Mouse (Mus musculus) E14TG2a.4 (cell line): ENCODE data around the gene Smim8.
A peak's percentile ranks its signal among the peaks of the same experiment; 100 is the strongest.

ENCODE experiments used
- H3K27me3 ChIP-seq: 2 replicates; pipeline ENCODE4 v1.6.1; 2014; ENCODE audit warnings: low read length, control low read depth; ENCODE audit not compliant: insufficient read depth
- H3K36me3 ChIP-seq: 2 replicates; pipeline ENCODE4 v1.6.1; 2014; ENCODE audit warnings: low read length, control low read depth; ENCODE audit not compliant: insufficient read depth
- H3K4me1 ChIP-seq: replicated peaks from 2 replicates; pipeline ENCODE4 v1.6.1; 2014; ENCODE audit warnings: low read depth, low read length, control low read depth
- H3K4me3 ChIP-seq: replicated peaks from 2 replicates; pipeline ENCODE4 v1.5.1; 2014; ENCODE audit warnings: mild to moderate bottlenecking, low read length
- H3K9me3 ChIP-seq: 2 replicates; pipeline ENCODE4 v1.6.1; 2014; ENCODE audit warnings: low read length, control low read depth
- CTCF ChIP-seq: conservative IDR thresholded peaks from 2 replicates; pipeline ENCODE4 v1.5.1; 2014; ENCODE audit warnings: low read length
- NANOG ChIP-seq: IDR thresholded peaks from 2 replicates; pipeline ENCODE4 v1.6.1; 2014; ENCODE audit warnings: borderline replicate concordance, low read length, mixed read lengths
- POU5F1 ChIP-seq: IDR thresholded peaks from 2 replicates; pipeline ENCODE4 v1.6.1; 2014; ENCODE audit warnings: low read length, borderline replicate concordance

The Smim8 gene

DNA sequence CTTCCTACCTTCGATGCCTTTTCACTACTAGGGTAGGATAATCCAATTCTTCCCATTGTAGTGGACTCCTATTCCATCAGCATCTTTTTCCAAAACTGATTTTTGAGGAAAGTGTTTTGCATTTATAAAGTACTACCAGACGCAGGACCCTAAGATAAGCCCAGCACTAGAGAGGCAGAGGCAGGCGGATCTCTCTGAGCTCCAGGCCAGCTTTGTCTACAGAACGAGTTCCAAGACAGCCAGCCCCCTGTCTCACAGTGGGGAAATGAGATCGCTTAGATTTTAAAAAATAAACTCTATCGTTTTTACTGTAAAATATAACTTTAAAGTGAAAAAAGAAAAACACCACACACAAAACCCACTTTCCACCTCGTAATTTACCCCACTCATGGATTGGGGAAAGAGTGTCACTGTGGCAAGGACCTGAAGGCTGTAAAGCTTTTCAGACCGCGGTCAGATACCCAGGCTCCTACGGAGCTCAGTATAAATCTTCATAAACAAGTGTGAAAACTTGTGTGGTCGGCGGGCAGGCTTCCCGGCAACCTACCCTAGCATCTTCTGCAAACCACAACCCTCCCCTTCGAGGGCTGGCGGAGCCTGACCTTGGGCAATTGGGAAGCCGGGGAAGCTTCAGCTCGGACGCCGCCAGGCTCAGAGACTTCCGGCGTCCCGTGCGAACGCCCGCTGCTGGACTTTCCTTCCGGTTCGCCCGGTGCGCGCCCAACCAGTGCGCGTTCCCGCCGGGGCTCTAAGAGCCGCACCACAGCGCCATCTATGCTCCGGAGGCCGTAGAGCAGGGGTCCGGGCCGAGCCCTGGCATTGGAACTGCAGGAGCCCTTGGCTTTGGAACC, at the start of gene Smim8:
Gene Smim8, minus strand, starts transcription at position 747 of the 851 bp plus-strand sequence.
- Histone ChIP-seq H3K36me3 (no peaks in the 10 kb centered on the region), H3K4me3 (peak within 1 kb of the TSS; percentile 86), H3K9me3 (no peaks in the 10 kb centered on the region), H3K4me1 (peaks cover 40% of the 10 kb centered on the region), H3K27me3 (no peaks in the 10 kb centered on the region)
- TF ChIP-seq NANOG (no peak), POU5F1 (no peak), CTCF (peak; percentile 57)

DNA sequence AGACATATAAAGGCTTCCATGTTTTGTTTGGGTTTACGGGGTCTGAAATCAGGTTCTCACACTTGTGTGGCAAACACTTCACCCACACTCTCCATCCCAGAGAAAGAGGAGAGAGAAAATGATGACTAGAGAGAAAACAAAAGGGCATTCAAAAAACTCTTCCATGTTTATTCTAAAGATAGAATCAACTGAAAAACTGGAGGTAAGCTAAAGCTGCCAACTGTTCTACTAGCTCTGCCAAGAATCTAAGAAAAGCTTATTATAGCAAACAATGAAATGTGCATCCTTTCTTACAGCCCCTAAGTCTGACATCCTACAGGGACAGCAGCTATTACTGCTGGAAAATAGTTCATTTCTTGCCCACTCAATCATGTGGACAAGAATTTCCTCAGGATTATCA, 45.7 kb upstream of the Smim8 start:
- peaks cover 48% of the 10 kb centered on the region for H3K36me3 ChIP-seq
- no peak overlapping the region for H3K4me3 ChIP-seq
- no peaks in the 10 kb centered on the region for H3K27me3 ChIP-seq
- H3K4me1 ChIP-seq, result no peaks in the 10 kb centered on the region; the same call in 1 of the 2 replicates
- no peak for TF ChIP-seq NANOG
- TF ChIP-seq CTCF, result no peak
- no peak for TF ChIP-seq POU5F1
- H3K9me3 ChIP-seq, result no peaks in the 10 kb centered on the region

DNA sequence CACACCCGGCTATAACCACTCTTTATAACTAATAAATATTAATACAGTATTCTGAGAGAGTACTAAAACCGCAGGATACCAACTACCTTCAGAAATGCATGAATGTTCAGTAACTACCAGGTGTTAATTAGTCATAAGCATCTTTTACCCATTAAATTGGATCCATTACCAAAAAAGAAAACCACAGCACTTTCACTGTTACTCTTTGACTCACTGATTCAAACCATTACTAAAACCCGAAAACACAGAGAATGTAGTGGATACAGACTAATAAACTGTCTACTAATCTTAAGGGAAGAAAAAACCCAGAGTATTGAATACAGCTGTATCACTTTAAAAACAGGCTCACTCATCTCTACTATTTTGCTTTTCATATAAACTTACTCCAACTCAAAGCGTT, 41.7 kb upstream of the Smim8 start:
- Histone ChIP-seq H3K4me1 (no peaks in the 10 kb centered on the region; the same call in 1 of the 2 replicates), H3K36me3 (peaks cover 62% of the 10 kb centered on the region), H3K9me3 (no peaks in the 10 kb centered on the region), H3K27me3 (no peaks in the 10 kb centered on the region), H3K4me3 (no peak overlapping the region)
- TF ChIP-seq POU5F1 (no peak), NANOG (no peak), CTCF (no peak)

DNA sequence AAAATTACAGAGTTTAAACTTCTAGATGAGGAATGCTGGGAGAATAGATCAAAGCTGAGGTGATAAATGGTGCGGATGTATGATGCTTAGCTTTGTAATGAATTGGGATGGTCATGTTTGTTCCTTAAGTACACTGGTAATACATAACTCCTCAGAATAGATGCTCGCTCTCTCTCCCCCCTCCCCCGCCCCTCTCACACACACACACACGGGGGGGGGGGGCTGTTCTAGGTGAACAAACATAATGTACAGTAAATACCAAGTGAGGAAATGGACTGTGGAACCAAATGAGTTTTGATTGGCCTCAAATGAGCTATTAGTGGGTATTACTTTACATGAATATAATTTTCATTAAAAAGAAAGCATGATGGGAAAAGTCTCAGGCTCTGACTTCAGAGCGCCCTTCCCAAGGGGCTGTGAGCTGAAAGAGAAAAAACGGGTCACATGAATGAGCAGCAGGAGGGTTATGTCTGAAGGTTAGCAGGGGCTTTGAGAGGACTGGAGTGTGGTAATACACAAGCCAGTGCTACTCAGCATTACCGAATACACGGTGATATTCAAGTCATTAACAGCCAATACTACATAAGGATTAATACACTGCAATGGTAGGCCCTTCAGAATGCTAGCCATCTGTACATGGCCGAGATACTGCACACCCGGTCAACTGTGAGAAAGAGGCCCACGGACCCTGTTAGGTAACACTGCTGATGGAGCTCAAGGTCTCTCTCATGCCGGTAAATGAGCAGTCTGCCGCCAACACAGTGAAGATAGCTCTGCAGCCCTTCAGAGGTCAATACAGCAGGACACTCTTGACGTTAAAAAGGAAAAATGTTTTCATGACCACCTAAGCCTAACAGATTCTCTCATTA, 23.2 kb upstream of the Smim8 start:
- Histone ChIP-seq H3K4me3 (no peak overlapping the region), H3K36me3 (peaks cover 42% of the 10 kb centered on the region), H3K9me3 (no peaks in the 10 kb centered on the region), H3K27me3 (no peaks in the 10 kb centered on the region), H3K4me1 (peaks cover 8% of the 10 kb centered on the region)
- TF ChIP-seq CTCF (no peak), NANOG (no peak), POU5F1 (no peak)

DNA sequence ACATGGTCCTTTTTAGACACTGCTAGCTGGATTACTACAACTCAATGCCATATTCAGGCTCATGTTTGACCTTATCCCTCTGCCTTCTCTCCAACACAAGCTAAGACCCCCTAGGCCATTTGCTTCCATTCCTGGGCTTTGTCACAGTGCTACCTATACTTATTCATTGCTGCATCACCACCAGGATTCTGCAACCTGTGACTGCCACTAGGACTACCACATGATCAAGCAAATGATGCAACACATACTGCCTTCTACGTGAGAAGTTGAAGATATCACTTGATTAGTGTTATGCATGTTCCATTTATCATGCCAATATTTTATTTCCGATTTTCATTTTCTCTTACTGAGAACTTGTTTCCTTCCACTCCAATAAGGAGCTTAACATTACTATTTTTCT, 19.8 kb upstream of the Smim8 start:
- Histone ChIP-seq H3K9me3 (no peaks in the 10 kb centered on the region), H3K36me3 (peaks cover 13% of the 10 kb centered on the region), H3K4me1 (peaks cover 8% of the 10 kb centered on the region), H3K27me3 (no peaks in the 10 kb centered on the region), H3K4me3 (no peak overlapping the region)
- TF ChIP-seq CTCF (no peak), NANOG (no peak), POU5F1 (no peak)

DNA sequence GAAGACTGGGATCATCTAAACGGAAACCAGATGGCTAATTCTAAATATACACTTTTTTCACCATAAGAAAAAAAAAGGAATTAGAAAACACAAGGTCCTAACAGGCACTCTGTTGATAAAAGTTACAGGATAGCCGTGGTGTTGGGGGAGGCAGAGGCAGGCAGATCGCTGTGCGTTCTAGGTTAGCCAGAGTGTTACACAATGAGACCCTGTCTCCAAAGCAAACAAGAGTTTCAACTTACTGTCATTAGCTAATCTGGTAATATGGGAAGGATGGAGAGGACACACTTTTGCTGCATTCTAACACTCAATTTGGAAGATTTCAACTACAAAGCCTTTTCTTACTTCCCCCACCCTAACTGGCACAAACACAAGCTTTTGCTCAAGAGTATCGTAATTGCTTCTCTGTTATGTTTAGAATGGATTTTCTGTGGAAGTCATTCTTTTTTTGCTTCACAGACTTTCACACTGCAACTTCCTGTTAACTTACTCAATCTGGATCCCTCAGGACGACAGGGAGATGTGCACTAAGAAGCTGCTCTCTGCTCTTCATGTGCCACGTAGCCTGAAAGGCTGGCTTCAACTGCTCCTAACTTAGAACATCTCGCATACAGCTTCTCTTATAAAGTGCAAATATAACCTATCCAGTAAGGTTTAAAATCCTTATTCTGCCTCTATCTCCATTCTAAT, 19.2 kb upstream of the Smim8 start:
- no peak overlapping the region for H3K4me3 ChIP-seq
- H3K9me3 ChIP-seq, result no peaks in the 10 kb centered on the region
- H3K27me3 ChIP-seq, result no peaks in the 10 kb centered on the region
- TF ChIP-seq NANOG (no peak), CTCF (no peak), POU5F1 (no peak)
- peaks cover 8% of the 10 kb centered on the region for H3K4me1 ChIP-seq
- peaks cover 9% of the 10 kb centered on the region for H3K36me3 ChIP-seq

DNA sequence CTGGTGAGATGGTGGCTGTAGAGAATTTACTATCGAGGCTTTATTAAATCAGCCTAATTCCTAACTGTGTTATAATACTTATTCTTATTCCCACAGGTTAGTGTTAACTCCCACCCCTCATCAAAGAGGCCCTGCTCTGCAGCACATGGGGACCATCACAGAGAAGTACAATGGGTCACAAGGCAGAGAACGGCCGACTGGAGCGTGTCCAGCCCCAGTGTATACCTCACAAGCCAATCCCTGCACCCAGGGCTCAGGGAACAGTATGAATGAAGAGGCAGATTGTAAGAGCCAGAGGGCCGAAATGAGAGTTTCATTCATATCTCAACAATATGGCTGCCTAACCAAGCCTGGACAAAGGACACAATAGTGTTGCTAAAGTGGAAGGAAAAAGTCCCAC, 18.1 kb upstream of the Smim8 start:
- TF ChIP-seq CTCF, result no peak
- no peak for TF ChIP-seq POU5F1
- TF ChIP-seq NANOG, result no peak
- H3K4me1 ChIP-seq, result peaks cover 1% of the 10 kb centered on the region; the same call in 1 of the 2 replicates
- no peaks in the 10 kb centered on the region for H3K27me3 ChIP-seq
- H3K9me3 ChIP-seq, result no peaks in the 10 kb centered on the region
- H3K4me3 ChIP-seq, result no peak overlapping the region
- H3K36me3 ChIP-seq, result no peaks in the 10 kb centered on the region

DNA sequence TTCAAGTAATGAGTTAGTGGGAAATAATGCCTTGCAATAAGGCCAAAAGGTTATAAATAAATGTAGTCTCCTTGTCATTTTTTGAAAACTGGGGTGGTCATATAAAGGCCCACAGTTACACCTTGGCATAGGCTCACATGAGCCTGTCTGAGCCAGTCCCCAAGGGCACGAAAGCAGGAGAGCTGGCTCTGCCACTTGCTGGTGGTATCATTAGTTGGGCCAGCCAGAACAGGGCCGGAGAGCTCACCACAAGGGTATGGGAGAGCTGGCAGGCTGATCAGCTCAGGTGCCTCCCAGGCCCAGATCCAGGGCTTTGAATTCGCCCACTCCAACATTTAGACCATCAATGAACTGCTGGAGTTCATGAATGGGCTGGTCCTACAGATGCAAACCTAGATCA, 8.3 kb upstream of the Smim8 start:
- 0 out of 2 replicates have a peak, but pooled peaks cover 2% of the 10 kb centered on the region for H3K9me3 ChIP-seq
- H3K4me3 ChIP-seq, result no peak overlapping the region
- TF ChIP-seq NANOG, result no peak
- TF ChIP-seq CTCF, result no peak
- TF ChIP-seq POU5F1, result no peak
- no peaks in the 10 kb centered on the region for H3K36me3 ChIP-seq
- peaks cover 20% of the 10 kb centered on the region for H3K4me1 ChIP-seq
- no peaks in the 10 kb centered on the region for H3K27me3 ChIP-seq
